8 mouse cellular contexts compared by ENCODE assay signal in genomic region chr4:150272725-150273124, GRCm38 (mm10). TPM values are rescaled to one million over a fixed set of nuclear protein-coding genes. Genes with fewer than 3 reads are reported as not detected.
A peak's percentile ranks its signal among the peaks of the same experiment; 100 is the strongest.
DNase-seq lines count a peak whose midpoint lies in the region; TF ChIP-seq lines count a peak whose summit lies in the region.

No protein-coding gene starts in this region.

- peak; percentile 68 for DNase-seq in embryo, embryonic 10.5 days (ENCODE audit: low spot score)
- peak; percentile 73 for DNase-seq in heart, adult 8-10 months (ENCODE audit: low spot score)
- DNase-seq in kidney, adult 2 months: peak; percentile 95
- DNase-seq in lung, adult 18-20 months: peak; percentile 63 to 76
- peak; percentile 76 for DNase-seq in retina, embryonic 14.5 days (ENCODE audit: low spot score)
- DNase-seq in c-Kit-positive CD71-positive TER-119-positive erythroid progenitor cells, embryonic 14.5 days (ENCODE audit: low spot score): no peak
- DNase-seq in thymus, postnatal 4 days: no peak

- TF ChIP-seq POLR2A in kidney, adult 2 months (IDR thresholded peaks at IDR 0.05; ENCODE audit: low read depth, low read length): no peak

- peak overlapping the region; percentile 85 for H3K27ac ChIP-seq in kidney, adult 2 months (ENCODE audit: insufficient read depth, low read depth, low read length)

- no peaks in the 10 kb centered on the region for H3K36me3 ChIP-seq in C2C12 (ENCODE audit: control insufficient read depth, insufficient read depth)
- no peaks in the 10 kb centered on the region for H3K36me3 ChIP-seq in kidney, adult 2 months (ENCODE audit: control insufficient read depth, insufficient read depth, low read length)

- H3K79me2 ChIP-seq in C2C12 (ENCODE audit: control insufficient read depth, insufficient read depth): no peaks in the 10 kb centered on the region

- no peaks in the 10 kb centered on the region for H3K27me3 ChIP-seq in C2C12 (ENCODE audit: control insufficient read depth, insufficient read depth, insufficient read length)
- H3K27me3 ChIP-seq in kidney, adult 2 months (replicated peaks; ENCODE audit: control insufficient read depth, insufficient read depth, low read length): no peaks in the 10 kb centered on the region

- TF ChIP-seq CTCF in C2C12 (IDR thresholded peaks at IDR 0.05; ENCODE audit: control insufficient read depth, insufficient read depth, insufficient read length): no peak
- no peak for TF ChIP-seq CTCF in kidney, adult 2 months (conservative IDR thresholded peaks at IDR 0.05; ENCODE audit: insufficient read depth, insufficient read length, low read depth, low read length)

- 5% methylated on average over 9 of the region's 9 CpGs for WGBS in kidney, adult 2 months

- peaks cover 19% of the 10 kb centered on the region; the same call in 1 of the 2 replicates for H3K4me1 ChIP-seq in kidney, adult 2 months (ENCODE audit: control insufficient read depth, insufficient read depth, low read length)

- no peaks in the 10 kb centered on the region for H3K79me3 ChIP-seq in C2C12 (ENCODE audit: low read depth)

- H3K4me3 ChIP-seq in C2C12 (ENCODE audit: insufficient read depth, poor library complexity, severe bottlenecking): no peak overlapping the region
- H3K4me3 ChIP-seq in kidney, adult 2 months (ENCODE audit: insufficient read depth, low read depth, low read length): no peak overlapping the region

- no peak overlapping the region for H3ac ChIP-seq in C2C12 (ENCODE audit: control insufficient read depth, insufficient read length, low read depth)

TF ChIP-seq in C2C12, 6 proteins besides CTCF, POLR2A, EP300 and RAD21:
- no peak for TF ChIP-seq CEBPB (IDR thresholded peaks at IDR 0.05; ENCODE audit: low read depth)
- peak; percentile 77 for TF ChIP-seq MAX (IDR thresholded peaks at IDR 0.05)
- TF ChIP-seq FOSL1 (IDR thresholded peaks at IDR 0.05; ENCODE audit: insufficient read depth, low read length, poor library complexity, severe bottlenecking): peak; percentile 84
- TF ChIP-seq MYOD1 (IDR thresholded peaks at IDR 0.05; ENCODE audit: control insufficient read depth, insufficient read length, low read depth): peak; percentile 69
- peak; percentile 85 for TF ChIP-seq USF1 (IDR thresholded peaks at IDR 0.05; ENCODE audit: low read depth)

RNA-seq across cellular contexts. Expression of gene Rere, which starts 8.7 kb away (rescaled TPM):
- polyA plus RNA-seq in C2C12 (2012; fragmentation: generic; extraction: Trizol): 27.1 TPM
- 10 to 100 TPM; 34.8 to 57.6 (median 51.3) TPM for total RNA-seq in heart, adult 8-10 months (2022)
- 45.6 and 58.8 TPM in 2 replicates for polyA plus RNA-seq in kidney, adult 2 months (2012; rRNA removed)

RNA-seq across cellular contexts. Expression of gene Eno1, which starts 36.2 kb away (rescaled TPM):
- polyA plus RNA-seq in C2C12 (2012; fragmentation: generic; extraction: Trizol): 1,471 TPM
- 100 to 1,000 TPM; 110 to 133 (median 121) TPM for total RNA-seq in heart, adult 8-10 months (2022)
- polyA plus RNA-seq in kidney, adult 2 months (2012; rRNA removed): 630 and 636 TPM in 2 replicates

Comparison
In these comparisons a context has a peak if more than half of its experiments do, and no peak if none do; other contexts are left out.
1. DNase-seq: peak in embryo, embryonic 10.5 days (single experiment), heart, adult 8-10 months (single experiment), kidney, adult 2 months (single experiment), lung, adult 18-20 months (2 of 2) and retina, embryonic 14.5 days (single experiment); none in c-Kit-positive CD71-positive TER-119-positive erythroid progenitor cells, embryonic 14.5 days (single experiment) and thymus, postnatal 4 days (single experiment).